Mouse (Mus musculus) lung, adult 2 months (tissue): ENCODE measurements around the gene Thbs2.

Experiments used
- CTCF ChIP-seq: fragments of 200-500 bp; IDR thresholded peaks from 2 replicates; pipeline ENCODE4 v1.5.1; 2011; ENCODE audit warnings: mild to moderate bottlenecking, low read length, control low read depth; ENCODE audit not compliant: insufficient read depth
- POLR2A ChIP-seq: fragments of 200-500 bp; IDR thresholded peaks from 2 replicates; pipeline ENCODE4 v1.6.1; 2011; ENCODE audit warnings: low read depth, mild to moderate bottlenecking, control low read depth, low read length, borderline replicate concordance; ENCODE audit errors: extremely low read depth

DNA sequence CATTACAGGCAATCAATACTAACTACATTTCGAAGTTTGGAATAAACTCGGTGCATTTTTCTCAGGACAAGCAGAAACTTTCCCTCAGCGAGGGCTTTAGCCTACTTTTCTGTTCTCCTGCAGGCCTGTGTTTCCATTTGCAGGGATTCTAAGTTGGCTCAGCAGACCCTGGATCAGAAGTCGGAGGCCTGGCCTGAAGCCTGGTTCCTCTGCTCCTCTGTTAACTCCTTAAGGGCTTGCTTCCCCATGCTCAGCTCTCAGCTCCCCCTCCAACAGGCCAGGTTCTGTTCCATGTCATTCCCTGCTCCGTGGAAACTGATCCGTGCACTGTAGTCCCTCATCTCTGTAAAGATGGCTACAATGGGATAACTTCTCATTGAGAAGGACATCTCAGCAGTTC, 2.1 kb downstream of the Thbs2 start:
- TF ChIP-seq CTCF (no peak), POLR2A (no peak)
